Mouse (Mus musculus): ENCODE data around the gene Kcnq5. TPM values are rescaled to one million over a fixed set of nuclear protein-coding genes. Genes with fewer than 3 reads are reported as not detected.

The Kcnq5 gene
- polyA plus RNA-seq, 1 experiment from 2014 or later = 1.0 TPM

DNA sequence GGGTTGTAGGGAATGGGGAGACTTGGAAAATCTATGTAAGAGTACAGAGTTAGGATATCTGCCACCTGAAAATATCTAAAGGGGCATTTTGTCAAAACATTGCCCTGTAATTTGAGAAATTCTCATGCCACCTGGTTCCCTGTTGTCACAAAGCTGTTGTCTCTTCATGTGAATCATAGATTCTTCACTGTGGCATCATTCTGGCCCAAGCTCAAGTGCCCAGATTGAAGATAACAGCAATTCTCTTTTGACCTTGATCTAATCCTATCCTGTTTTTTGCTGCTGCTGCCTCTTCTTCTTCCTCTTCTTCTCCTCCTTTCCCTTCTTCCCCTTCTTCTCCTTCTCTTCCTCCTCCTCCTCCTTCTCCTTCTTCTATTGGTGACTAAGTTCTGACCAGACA lies 240.5 kb downstream of the Kcnq5 start:
- Histone ChIP-seq H3K9me3 (replicated peaks) (no peaks in the 10 kb centered on the region), H3K4me3 (no peak overlapping the region), H3K27ac (no peak overlapping the region), H3K9ac (no peak overlapping the region), H3K27me3 (replicated peaks) (no peaks in the 10 kb centered on the region), H3K36me3 (no peaks in the 10 kb centered on the region), H3K4me2 (no peak overlapping the region), H3K4me1 (no peaks in the 10 kb centered on the region)
- no peak for ATAC-seq

GRCm38 (mm10) chr1:21714816-21715215 lies 246.9 kb downstream of the Kcnq5 start:
- Histone ChIP-seq H3K4me1 (no peaks in the 10 kb centered on the region), H3K27ac (no peak overlapping the region), H3K4me3 (no peak overlapping the region), H3K9me3 (replicated peaks) (no peaks in the 10 kb centered on the region), H3K9ac (no peak overlapping the region), H3K36me3 (no peaks in the 10 kb centered on the region), H3K27me3 (replicated peaks) (no peaks in the 10 kb centered on the region), H3K4me2 (no peak overlapping the region)
- ATAC-seq = no peak
- 57% methylated on average over 3 of the region's 3 CpGs for WGBS (ENCODE audit: insufficient replicate concordance)

DNA sequence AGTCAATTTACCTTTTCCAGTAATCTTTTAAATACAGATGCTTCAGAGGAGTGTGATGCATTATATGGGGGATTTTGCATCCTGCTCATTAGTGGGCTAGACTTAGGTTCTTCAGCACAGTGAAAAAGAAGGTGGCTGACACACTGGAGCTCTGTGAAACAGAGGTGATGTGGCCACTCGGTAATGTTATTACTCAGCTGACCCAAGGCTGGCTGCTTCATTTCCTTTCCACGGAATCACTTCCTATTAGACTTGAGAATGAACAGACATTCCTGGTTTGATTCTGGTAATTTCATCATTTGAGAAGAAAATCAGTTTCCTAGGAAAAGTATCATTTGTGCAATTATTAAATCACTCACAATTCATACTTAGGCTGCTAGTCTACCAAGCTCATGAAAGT lies 249.0 kb downstream of the Kcnq5 start:
- Histone ChIP-seq H3K4me1 (no peaks in the 10 kb centered on the region), H3K4me3 (no peak overlapping the region), H3K9ac (no peak overlapping the region), H3K27me3 (replicated peaks) (no peaks in the 10 kb centered on the region), H3K9me3 (replicated peaks) (no peaks in the 10 kb centered on the region), H3K36me3 (no peaks in the 10 kb centered on the region), H3K4me2 (no peak overlapping the region), H3K27ac (no peak overlapping the region)
- WGBS (ENCODE audit: insufficient replicate concordance) = 54% methylated on average over 2 of the region's 2 CpGs
- ATAC-seq = no peak

DNA sequence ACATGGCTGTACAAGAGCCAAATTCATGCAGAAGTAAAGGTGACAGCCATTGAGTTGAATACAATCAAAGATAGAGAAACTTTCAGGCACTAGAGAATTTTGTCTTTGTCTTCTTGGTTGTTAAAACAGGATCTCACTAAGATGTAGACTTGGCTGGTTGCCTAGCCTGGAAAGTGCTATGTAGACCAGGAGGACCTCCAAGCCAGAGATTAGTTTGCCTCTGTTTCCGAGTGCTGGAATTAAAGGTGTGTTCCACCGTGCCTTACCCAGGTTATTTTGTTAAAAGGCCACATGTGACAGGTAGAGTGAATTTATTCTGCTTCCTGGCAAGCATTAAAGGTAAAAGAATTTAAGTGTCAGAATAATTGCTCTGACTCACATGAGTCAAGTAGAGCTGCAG lies 271.3 kb downstream of the Kcnq5 start:
- H3K9me3 ChIP-seq (replicated peaks) = no peaks in the 10 kb centered on the region
- H3K4me1 ChIP-seq = no peaks in the 10 kb centered on the region
- no peak overlapping the region for H3K9ac ChIP-seq
- H3K27ac ChIP-seq = no peak overlapping the region
- no peak overlapping the region for H3K4me3 ChIP-seq
- no peaks in the 10 kb centered on the region for H3K27me3 ChIP-seq (replicated peaks)
- H3K4me2 ChIP-seq = no peak overlapping the region
- 72% methylated on average over 2 of the region's 2 CpGs for WGBS (ENCODE audit: insufficient replicate concordance)
- ATAC-seq = no peak
- no peaks in the 10 kb centered on the region for H3K36me3 ChIP-seq

- no peaks in the 10 kb centered on the region for H3K36me3 ChIP-seq
- no peak overlapping the region for H3K9ac ChIP-seq
- H3K4me1 ChIP-seq = no peaks in the 10 kb centered on the region
- H3K27me3 ChIP-seq (replicated peaks) = no peaks in the 10 kb centered on the region
- ATAC-seq = no peak
- no peak overlapping the region for H3K4me2 ChIP-seq
- H3K9me3 ChIP-seq (replicated peaks) = no peaks in the 10 kb centered on the region
- 31% methylated on average over 1 of the region's 1 CpGs for WGBS (ENCODE audit: insufficient replicate concordance)
- H3K4me3 ChIP-seq = no peak overlapping the region
- no peak overlapping the region for H3K27ac ChIP-seq
Measured at GRCm38 (mm10) chr1:21688918-21689317, 272.8 kb downstream of the Kcnq5 start.

GRCm38 (mm10) chr1:21684444-21684843 lies 277.3 kb downstream of the Kcnq5 start:
- Histone ChIP-seq H3K4me3 (no peak overlapping the region), H3K4me2 (no peak overlapping the region), H3K36me3 (no peaks in the 10 kb centered on the region), H3K9ac (no peak overlapping the region), H3K4me1 (no peaks in the 10 kb centered on the region), H3K9me3 (replicated peaks) (no peaks in the 10 kb centered on the region), H3K27ac (no peak overlapping the region), H3K27me3 (replicated peaks) (no peaks in the 10 kb centered on the region)
- no peak for ATAC-seq
- WGBS (ENCODE audit: insufficient replicate concordance) = 69% methylated on average over 3 of the region's 3 CpGs

DNA sequence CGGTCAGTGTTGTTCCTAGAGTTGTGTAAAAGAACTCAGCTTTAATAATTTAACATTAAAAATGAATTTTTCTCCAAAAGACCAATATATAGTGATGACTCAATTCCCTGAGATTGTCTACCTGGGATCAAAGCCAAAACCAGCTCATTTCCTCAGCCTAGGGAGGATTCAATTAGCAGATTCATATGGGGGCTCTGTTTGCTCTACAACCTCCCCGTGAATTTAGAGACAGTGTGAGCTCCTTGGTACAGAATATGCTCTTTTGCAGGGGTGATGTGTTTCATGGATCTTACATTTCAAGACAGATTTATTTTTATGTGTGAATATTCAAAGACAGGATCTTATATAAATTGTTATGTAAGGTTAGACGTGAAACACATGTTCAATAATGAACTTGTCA lies 284.9 kb downstream of the Kcnq5 start:
- no peaks in the 10 kb centered on the region for H3K36me3 ChIP-seq
- WGBS (ENCODE audit: insufficient replicate concordance) = 70% methylated on average over 3 of the region's 3 CpGs
- H3K4me2 ChIP-seq = no peak overlapping the region
- no peaks in the 10 kb centered on the region for H3K27me3 ChIP-seq (replicated peaks)
- H3K9ac ChIP-seq = no peak overlapping the region
- no peak for ATAC-seq
- H3K4me1 ChIP-seq = no peaks in the 10 kb centered on the region
- no peak overlapping the region for H3K27ac ChIP-seq
- no peak overlapping the region for H3K4me3 ChIP-seq
- H3K9me3 ChIP-seq (replicated peaks) = no peaks in the 10 kb centered on the region

DNA sequence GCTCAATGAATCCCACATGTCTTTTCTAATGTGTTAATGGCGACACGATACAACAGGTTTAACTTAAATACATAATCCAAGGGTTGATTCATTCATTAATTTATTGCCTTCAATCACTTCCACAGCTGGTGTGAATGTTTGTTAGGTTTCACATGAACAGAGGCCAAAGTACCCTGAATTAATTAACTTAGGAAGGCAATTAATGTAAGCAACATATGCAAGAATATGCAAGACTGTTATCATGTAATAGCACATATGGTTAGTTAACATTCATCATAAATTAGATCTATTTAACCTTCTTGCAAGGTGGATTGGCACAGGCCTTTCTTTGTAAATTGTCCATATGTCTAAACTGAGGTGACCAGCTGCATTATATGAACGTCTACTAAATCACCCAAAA lies 300.9 kb downstream of the Kcnq5 start:
- 66% methylated on average over 3 of the region's 3 CpGs for WGBS (ENCODE audit: insufficient replicate concordance)
- Histone ChIP-seq H3K27ac (no peak overlapping the region), H3K36me3 (no peaks in the 10 kb centered on the region), H3K4me2 (no peak overlapping the region), H3K9me3 (replicated peaks) (no peaks in the 10 kb centered on the region), H3K4me1 (no peaks in the 10 kb centered on the region), H3K9ac (no peak overlapping the region), H3K4me3 (no peak overlapping the region), H3K27me3 (replicated peaks) (no peaks in the 10 kb centered on the region)
- no peak for ATAC-seq

DNA sequence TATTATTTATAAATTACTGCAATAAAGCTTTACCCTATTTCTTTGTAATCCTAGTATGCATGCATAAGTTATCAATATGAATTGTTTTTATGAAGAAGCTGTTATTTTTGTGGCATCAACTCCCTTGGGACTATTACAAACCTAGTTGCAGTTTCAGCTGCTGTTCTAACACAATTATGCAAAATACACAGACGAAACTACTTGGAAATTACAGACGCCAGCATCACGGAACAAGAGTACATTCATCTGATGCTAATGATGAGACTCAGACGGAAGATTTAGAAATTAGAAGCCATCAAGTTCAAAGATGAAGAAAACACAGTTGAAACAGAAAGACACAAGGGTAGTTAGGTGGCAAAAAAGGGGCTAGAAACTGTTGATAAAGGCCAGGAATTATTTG lies 310.9 kb downstream of the Kcnq5 start:
- no peak overlapping the region for H3K4me2 ChIP-seq
- no peak overlapping the region for H3K27ac ChIP-seq
- H3K27me3 ChIP-seq (replicated peaks) = no peaks in the 10 kb centered on the region
- 73% methylated on average over 4 of the region's 4 CpGs for WGBS (ENCODE audit: insufficient replicate concordance)
- no peak for ATAC-seq
- no peak overlapping the region for H3K9ac ChIP-seq
- no peak overlapping the region for H3K4me3 ChIP-seq
- no peaks in the 10 kb centered on the region for H3K4me1 ChIP-seq
- no peaks in the 10 kb centered on the region for H3K9me3 ChIP-seq (replicated peaks)
- no peaks in the 10 kb centered on the region for H3K36me3 ChIP-seq

- 70% methylated on average over 2 of the region's 2 CpGs for WGBS (ENCODE audit: insufficient replicate concordance)
- no peak overlapping the region for H3K4me2 ChIP-seq
- H3K4me3 ChIP-seq = no peak overlapping the region
- H3K27me3 ChIP-seq (replicated peaks) = no peaks in the 10 kb centered on the region
- H3K9me3 ChIP-seq (replicated peaks) = no peaks in the 10 kb centered on the region
- H3K9ac ChIP-seq = no peak overlapping the region
- no peak overlapping the region for H3K27ac ChIP-seq
- H3K4me1 ChIP-seq = no peaks in the 10 kb centered on the region
- ATAC-seq = no peak
- H3K36me3 ChIP-seq = no peaks in the 10 kb centered on the region
Measured at GRCm38 (mm10) chr1:21635406-21635805, 326.3 kb downstream of the Kcnq5 start.

DNA sequence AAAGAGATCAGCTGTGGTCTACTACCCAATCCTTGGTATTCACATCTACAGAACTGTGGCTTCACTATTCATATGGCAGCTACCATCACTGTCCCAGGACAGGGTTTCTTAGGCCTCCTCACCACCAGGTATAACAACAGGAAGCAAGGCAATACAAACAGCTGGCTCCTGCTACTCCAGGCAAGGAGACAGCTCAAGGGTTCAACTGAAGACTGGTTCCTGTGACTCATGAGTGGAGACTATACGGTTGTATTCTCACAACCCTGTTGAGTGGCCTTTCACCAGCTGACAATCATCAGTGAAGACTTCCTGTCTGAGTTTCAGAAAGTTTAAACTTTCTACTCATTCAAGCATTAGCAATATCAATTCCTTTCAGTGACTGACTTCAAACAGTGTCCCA lies 327.7 kb downstream of the Kcnq5 start:
- H3K36me3 ChIP-seq = no peaks in the 10 kb centered on the region
- H3K9me3 ChIP-seq (replicated peaks) = no peaks in the 10 kb centered on the region
- no peaks in the 10 kb centered on the region for H3K4me1 ChIP-seq
- H3K27me3 ChIP-seq (replicated peaks) = no peaks in the 10 kb centered on the region
- H3K9ac ChIP-seq = no peak overlapping the region
- H3K27ac ChIP-seq = no peak overlapping the region
- H3K4me2 ChIP-seq = no peak overlapping the region
- WGBS (ENCODE audit: insufficient replicate concordance) = 26% methylated on average over 1 of the region's 1 CpGs
- no peak overlapping the region for H3K4me3 ChIP-seq
- no peak for ATAC-seq

DNA sequence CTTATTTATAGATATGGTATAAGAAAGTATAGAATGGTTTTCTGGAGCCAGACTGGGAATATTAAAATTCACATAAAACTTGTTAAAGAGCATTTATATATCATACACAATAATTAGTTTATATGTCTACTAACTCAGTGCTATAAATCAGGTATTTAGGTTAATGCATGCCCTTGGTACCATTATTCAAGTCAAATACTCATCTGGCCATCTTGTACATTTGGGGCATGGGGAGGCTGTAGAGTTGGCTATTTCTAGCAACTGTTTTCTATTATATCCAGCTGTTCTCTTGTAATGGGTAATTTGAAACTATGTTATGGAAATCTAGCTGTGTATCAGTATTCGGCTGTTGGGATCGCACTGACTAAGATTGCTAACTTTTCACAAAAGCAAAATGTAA lies 339.3 kb downstream of the Kcnq5 start:
- H3K27me3 ChIP-seq (replicated peaks) = no peaks in the 10 kb centered on the region
- no peak overlapping the region for H3K4me2 ChIP-seq
- H3K36me3 ChIP-seq = no peaks in the 10 kb centered on the region
- no peaks in the 10 kb centered on the region for H3K9me3 ChIP-seq (replicated peaks)
- ATAC-seq = no peak
- H3K27ac ChIP-seq = no peak overlapping the region
- no peaks in the 10 kb centered on the region for H3K4me1 ChIP-seq
- no peak overlapping the region for H3K9ac ChIP-seq
- 79% methylated on average over 2 of the region's 2 CpGs for WGBS (ENCODE audit: insufficient replicate concordance)
- H3K4me3 ChIP-seq = no peak overlapping the region

- H3K4me1 ChIP-seq = no peaks in the 10 kb centered on the region
- H3K4me3 ChIP-seq = no peak overlapping the region
- no peak overlapping the region for H3K4me2 ChIP-seq
- H3K27ac ChIP-seq = no peak overlapping the region
- no peak overlapping the region for H3K9ac ChIP-seq
- H3K36me3 ChIP-seq = no peaks in the 10 kb centered on the region
- no peaks in the 10 kb centered on the region for H3K9me3 ChIP-seq (replicated peaks)
- no peak for ATAC-seq
- WGBS (ENCODE audit: insufficient replicate concordance) = 56% methylated on average over 1 of the region's 1 CpGs
- H3K27me3 ChIP-seq (replicated peaks) = no peaks in the 10 kb centered on the region
Measured at GRCm38 (mm10) chr1:21622039-21622438, 339.7 kb downstream of the Kcnq5 start.
